Mouse (Mus musculus): Measurements from ENCODE around the gene Atp5d. TPM values are rescaled to one million over a fixed set of nuclear protein-coding genes. Genes with fewer than 3 reads are reported as not detected.

The Atp5d gene
- total RNA-seq, 1 experiment from 2014 or later, result 34.4 TPM

- ATAC-seq (ENCODE audit: extremely low read depth, insufficient number of reproducible peaks, low FRiP score, poor library complexity, severe bottlenecking), result no peak
Measured at GRCm38 (mm10) chr10:80116563-80116926, 21.9 kb upstream of the Atp5d start.

- no peak for ATAC-seq (ENCODE audit: extremely low read depth, insufficient number of reproducible peaks, low FRiP score, poor library complexity, severe bottlenecking)
Measured at GRCm38 (mm10) chr10:80116927-80117691, 21.3 kb upstream of the Atp5d start.

GRCm38 (mm10) chr10:80117736-80118135 lies 20.7 kb upstream of the Atp5d start:
- no peak for ATAC-seq (ENCODE audit: extremely low read depth, insufficient number of reproducible peaks, low FRiP score, poor library complexity, severe bottlenecking)

GRCm38 (mm10) chr10:80118552-80118951 lies 19.9 kb upstream of the Atp5d start:
- no peak for ATAC-seq (ENCODE audit: extremely low read depth, insufficient number of reproducible peaks, low FRiP score, poor library complexity, severe bottlenecking)

- no peak for ATAC-seq (ENCODE audit: extremely low read depth, insufficient number of reproducible peaks, low FRiP score, poor library complexity, severe bottlenecking)
Measured at GRCm38 (mm10) chr10:80120146-80120545, 18.3 kb upstream of the Atp5d start.

- peak; percentile 76 for ATAC-seq (ENCODE audit: extremely low read depth, insufficient number of reproducible peaks, low FRiP score, poor library complexity, severe bottlenecking)
Measured at GRCm38 (mm10) chr10:80121639-80122038, 16.8 kb upstream of the Atp5d start.

DNA sequence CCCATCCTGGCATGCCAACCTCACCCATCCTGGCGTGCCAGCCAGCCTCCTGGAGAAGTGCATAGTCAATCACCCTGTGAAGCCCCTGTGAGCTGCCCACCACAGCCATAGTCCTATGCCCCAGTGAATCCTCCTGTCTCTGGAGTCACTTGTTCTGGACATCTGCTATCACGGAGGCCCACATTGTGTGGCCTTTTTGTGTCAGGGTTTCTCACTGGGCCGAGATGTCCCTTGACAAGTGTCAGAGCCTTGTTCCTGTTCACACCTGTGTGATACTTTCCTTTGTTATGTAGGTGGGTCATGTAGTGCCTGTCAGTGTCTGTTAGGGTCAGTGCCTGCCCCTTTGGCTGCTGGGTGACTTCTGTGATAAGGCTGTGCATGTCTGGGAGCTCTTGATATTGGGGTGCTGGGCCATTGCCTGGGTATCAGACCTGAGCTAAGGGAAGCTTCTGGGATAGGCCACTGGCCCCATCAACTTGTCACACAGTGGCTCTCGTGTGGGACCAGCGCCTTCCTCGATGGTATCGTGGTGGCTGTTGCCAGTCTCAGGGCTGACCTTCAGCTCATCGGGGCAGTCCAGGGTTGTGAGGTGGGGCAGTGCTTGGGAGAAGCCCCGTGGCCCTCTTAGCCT lies 14.4 kb upstream of the Atp5d start:
- no peak for ATAC-seq (ENCODE audit: extremely low read depth, insufficient number of reproducible peaks, low FRiP score, poor library complexity, severe bottlenecking)

- no peak for ATAC-seq (ENCODE audit: extremely low read depth, insufficient number of reproducible peaks, low FRiP score, poor library complexity, severe bottlenecking)
Measured at GRCm38 (mm10) chr10:80127920-80128319, 10.5 kb upstream of the Atp5d start.

- no peak for ATAC-seq (ENCODE audit: extremely low read depth, insufficient number of reproducible peaks, low FRiP score, poor library complexity, severe bottlenecking)
Measured at GRCm38 (mm10) chr10:80129846-80130245, 8.6 kb upstream of the Atp5d start.

GRCm38 (mm10) chr10:80130403-80131031 lies 7.9 kb upstream of the Atp5d start:
- no peak for ATAC-seq (ENCODE audit: extremely low read depth, insufficient number of reproducible peaks, low FRiP score, poor library complexity, severe bottlenecking)

DNA sequence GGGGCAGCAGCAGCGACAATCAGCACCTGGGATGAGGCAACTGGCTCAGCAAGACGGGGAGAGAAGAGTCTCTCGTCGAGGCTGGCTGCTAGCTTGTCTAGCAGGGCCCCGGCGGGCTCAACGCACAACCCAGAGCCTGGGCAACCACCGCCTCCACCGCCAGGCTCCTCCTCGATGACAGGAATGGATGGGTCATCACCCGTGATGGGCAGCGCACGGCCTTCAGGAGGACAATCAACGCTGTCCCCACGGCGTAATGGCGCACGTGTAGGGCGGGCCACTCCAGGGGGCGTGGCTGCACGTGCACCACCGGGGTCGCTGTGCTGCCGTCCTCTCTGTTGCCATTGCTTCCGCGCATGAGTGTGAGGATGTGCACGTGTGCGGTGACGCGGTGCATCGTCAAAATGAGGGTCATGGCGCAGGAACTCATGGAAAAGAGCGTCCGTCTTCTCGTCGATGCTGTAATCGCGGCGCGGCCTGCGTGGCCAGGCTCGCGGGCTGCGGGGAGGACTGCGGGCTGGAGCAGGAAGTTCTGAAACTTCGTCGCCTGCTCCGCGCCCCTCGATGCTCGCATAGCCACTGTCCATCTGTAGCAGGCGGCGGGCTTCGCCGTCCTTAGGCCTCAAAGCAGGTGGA lies 7.0 kb upstream of the Atp5d start:
- no peak for ATAC-seq (ENCODE audit: extremely low read depth, insufficient number of reproducible peaks, low FRiP score, poor library complexity, severe bottlenecking)

DNA sequence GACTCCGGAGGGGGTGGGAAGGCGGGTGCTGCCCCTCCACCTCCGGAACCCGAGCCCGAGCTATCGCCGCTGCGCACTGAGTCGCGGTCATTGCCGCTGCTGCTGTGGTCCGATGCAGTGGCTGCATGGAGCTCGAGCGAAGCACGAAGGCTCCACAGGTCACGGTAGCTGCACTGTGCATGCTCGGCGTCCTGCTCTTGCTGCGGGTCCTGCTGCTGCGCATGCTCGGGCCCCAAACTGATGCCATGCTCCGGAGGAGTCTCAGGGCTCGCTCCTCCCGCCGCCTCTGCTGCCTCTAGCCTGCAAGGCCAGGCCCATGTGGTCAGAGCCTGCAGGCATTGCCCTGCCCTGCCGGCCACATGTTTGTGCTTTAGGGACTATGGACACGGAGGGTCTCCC lies 6.5 kb upstream of the Atp5d start:
- no peak for ATAC-seq (ENCODE audit: extremely low read depth, insufficient number of reproducible peaks, low FRiP score, poor library complexity, severe bottlenecking)

DNA sequence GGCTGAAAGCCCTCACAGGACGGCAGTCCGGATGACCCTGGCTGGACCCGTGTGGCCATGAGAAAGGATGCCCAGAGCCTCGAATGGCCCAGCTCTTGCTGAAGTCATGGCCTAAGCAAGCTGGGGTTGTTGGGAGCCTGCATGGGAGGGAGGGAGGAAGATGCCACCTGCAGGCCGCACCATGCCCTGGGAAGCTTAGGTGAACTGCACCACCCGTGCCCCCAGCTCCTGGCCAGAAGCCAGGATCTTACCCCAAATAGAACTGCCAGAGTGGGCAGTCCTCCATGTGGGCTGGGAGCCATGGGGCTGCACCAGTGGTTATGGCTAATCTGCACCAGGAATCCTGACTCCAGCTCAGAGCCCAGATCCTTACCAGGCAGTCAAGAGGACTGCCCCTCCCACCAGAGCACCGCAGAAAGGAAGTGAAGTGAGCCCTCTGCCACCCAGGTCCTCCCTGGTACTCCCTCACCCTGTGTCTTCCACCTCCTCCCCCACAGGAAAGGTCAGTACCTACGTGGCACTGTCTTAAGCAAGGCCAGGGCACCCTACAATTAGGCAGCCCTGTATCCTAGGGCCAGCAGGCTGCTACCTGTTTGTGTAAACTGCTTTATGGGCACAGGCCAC lies 5.1 kb upstream of the Atp5d start:
- ATAC-seq (ENCODE audit: extremely low read depth, insufficient number of reproducible peaks, low FRiP score, poor library complexity, severe bottlenecking), result peak; percentile 38

DNA sequence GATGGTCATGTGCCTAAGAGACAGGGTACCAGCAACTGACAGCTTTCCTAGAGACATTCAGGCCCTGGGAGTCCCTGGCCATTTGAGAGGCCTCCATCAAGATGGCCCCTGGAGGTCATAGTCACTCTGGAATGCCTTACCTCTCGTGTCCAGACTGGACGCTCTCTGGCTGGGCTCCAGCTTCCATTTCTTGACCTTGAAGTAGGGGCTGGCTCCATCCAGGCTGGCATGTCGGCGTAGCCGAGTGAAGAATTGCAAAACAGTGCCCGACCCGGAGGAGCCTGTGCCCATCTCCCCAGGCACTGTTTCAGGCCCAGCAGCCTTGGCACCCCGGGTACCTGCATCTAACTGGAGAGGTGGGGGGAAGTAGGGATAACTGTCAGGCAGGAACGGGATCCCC lies 4.0 kb upstream of the Atp5d start:
- no peak for ATAC-seq (ENCODE audit: extremely low read depth, insufficient number of reproducible peaks, low FRiP score, poor library complexity, severe bottlenecking)

DNA sequence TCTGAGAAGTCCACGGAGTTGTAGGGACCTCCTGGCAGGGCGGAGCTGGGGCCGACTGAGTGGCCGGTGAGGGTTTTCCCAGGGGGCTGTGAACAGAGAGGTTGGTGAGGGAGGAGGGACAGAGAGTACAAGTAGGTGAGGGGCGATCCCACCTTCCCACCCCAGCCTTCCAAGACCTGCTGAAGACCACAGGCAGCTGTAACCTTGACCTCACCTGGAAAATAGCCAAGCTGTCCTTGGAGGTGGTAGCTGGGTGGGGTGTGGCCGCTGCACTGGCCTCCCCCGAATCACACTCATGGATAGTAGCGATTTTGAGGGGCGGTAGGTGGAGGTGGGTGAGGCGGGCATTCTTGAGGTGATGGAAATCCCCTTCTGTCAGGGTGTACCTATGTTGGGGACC lies 3.3 kb upstream of the Atp5d start:
- ATAC-seq (ENCODE audit: extremely low read depth, insufficient number of reproducible peaks, low FRiP score, poor library complexity, severe bottlenecking), result no peak

GRCm38 (mm10) chr10:80135641-80136040 lies 2.8 kb upstream of the Atp5d start:
- no peak for ATAC-seq (ENCODE audit: extremely low read depth, insufficient number of reproducible peaks, low FRiP score, poor library complexity, severe bottlenecking)

- ATAC-seq (ENCODE audit: extremely low read depth, insufficient number of reproducible peaks, low FRiP score, poor library complexity, severe bottlenecking), result no peak
Measured at GRCm38 (mm10) chr10:80136179-80136951, 2.1 kb upstream of the Atp5d start.

DNA sequence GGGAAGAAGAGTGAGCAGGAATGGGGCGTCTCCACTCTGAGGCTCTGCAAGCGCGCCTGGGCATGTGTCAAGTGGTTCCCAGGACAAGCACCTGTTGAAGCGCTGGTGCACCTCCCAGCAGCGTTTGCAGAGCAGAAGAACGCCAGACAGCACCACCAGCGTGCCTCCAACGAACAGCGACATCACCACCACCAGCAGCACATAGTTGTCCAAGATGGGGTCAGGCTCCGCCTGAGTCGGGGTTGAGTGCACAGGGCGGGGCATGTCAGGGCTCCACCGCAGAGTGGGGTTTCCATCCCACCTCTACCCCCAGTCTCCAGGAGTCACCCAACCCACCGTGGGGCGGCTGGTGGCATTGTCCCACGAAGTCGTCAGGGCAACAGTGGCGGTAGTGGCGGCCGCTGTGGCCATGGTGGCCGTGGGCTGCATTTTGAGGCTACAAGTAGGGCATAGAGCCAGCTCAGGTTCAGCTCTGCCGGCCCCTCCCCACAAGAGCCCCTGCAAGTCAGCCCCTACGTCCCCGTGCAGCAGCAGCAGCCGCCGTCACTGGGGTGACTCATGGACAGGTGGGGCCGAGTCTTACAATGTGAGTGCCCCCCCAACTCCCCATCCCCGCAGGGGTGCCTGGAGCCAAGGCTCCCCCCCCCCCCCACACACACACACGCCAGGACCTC lies 1.3 kb upstream of the Atp5d start:
- ATAC-seq (ENCODE audit: extremely low read depth, insufficient number of reproducible peaks, low FRiP score, poor library complexity, severe bottlenecking), result no peak
